ENCODE assay signal across 27 mouse cellular contexts in the genomic region with DNA sequence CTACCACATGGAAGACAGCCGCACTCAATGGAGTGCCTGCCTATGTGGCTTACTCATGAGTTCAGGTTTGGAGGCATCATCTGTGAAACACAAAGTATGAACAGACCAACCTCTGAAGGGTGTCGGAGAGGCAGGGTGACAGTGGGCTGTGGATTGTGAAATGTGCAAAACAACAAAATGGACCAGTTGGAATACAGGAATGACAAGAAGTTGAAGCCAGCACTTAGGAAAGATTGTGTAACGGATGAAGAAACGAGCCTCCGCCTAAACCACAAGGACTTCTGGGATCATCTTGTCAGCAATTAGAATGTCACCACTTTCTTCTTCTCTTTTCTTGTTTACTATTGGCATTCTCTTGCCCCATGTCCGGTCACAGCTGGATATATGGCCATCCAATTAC.
DNase-seq lines count a peak whose midpoint lies in the region; TF ChIP-seq lines count a peak whose summit lies in the region.
"Had no signal": no experiment of that assay in that cellular context is flagged by ENCODE, and none has a peak within 500 bp of the region (broad histone marks: within the 10 kb centered on the region; RNA-seq: fewer than 3 reads in every experiment).

No protein-coding gene starts in this region.

- H3K27me3 ChIP-seq in small intestine, adult 2 months (ENCODE audit: control insufficient read depth, insufficient read depth, low read length), result no peaks in the 10 kb centered on the region
- H3K27me3 ChIP-seq: embryonic facial prominence, embryonic 13.5 days; forebrain, embryonic 12.5 days; hindbrain, embryonic 15.5 days; kidney, embryonic 15.5 days; limb, embryonic 13.5 days; neural tube, embryonic 13.5 days had no signal

- no peaks in the 10 kb centered on the region for H3K4me1 ChIP-seq in lung, adult 2 months (ENCODE audit: control insufficient read depth, insufficient read depth, low read length)
- no peaks in the 10 kb centered on the region for H3K4me1 ChIP-seq in small intestine, adult 2 months (ENCODE audit: control insufficient read depth, insufficient read depth, insufficient read length, low read length)
- H3K4me1 ChIP-seq: forebrain, embryonic 12.5 days; hindbrain, embryonic 15.5 days; neural tube, embryonic 13.5 days had no signal

- peak overlapping the region; percentile 10; the same call in 1 of the 2 replicates for H3K27ac ChIP-seq in small intestine, adult 2 months (ENCODE audit: insufficient read depth, low read depth, low read length)
- H3K27ac ChIP-seq: embryonic facial prominence, embryonic 13.5 days; forebrain, embryonic 12.5 days; hindbrain, embryonic 15.5 days; kidney, embryonic 15.5 days; layer of hippocampus, adult 2 months; limb, embryonic 13.5 days; neural tube, embryonic 13.5 days had no signal

- no peaks in the 10 kb centered on the region for H3K36me3 ChIP-seq in small intestine, adult 2 months (ENCODE audit: control insufficient read depth, insufficient read depth, low read length)
- H3K36me3 ChIP-seq: embryonic facial prominence, embryonic 13.5 days; forebrain, embryonic 12.5 days; hindbrain, embryonic 15.5 days; kidney, embryonic 15.5 days; limb, embryonic 13.5 days; neural tube, embryonic 13.5 days had no signal

- 77% methylated on average over 6 of the region's 6 CpGs for WGBS in lung, adult 2 months
- 85% methylated on average over 6 of the region's 6 CpGs for WGBS in small intestine, adult 2 months

- H3K4me3 ChIP-seq in lung, adult 2 months (replicated peaks; ENCODE audit: extremely low read depth, low read depth, low read length), result no peak overlapping the region
- no peak overlapping the region for H3K4me3 ChIP-seq in small intestine, adult 2 months (ENCODE audit: low read depth, low read length)
- H3K4me3 ChIP-seq: embryonic facial prominence, embryonic 13.5 days; forebrain, embryonic 12.5 days; hindbrain, embryonic 15.5 days; kidney, embryonic 15.5 days; layer of hippocampus, adult 2 months; limb, embryonic 13.5 days; neural tube, embryonic 13.5 days had no signal

- no peak for TF ChIP-seq POLR2A in lung, adult 2 months (IDR thresholded peaks at IDR 0.05; ENCODE audit: borderline replicate concordance, extremely low read depth, low read depth, low read length)
- TF ChIP-seq POLR2A in small intestine, adult 2 months (IDR thresholded peaks at IDR 0.05; ENCODE audit: low read depth, low read length), result no peak

- DNase-seq in heart, adult 11 months, result peak; percentile 94
- no peak for DNase-seq in heart, postnatal 25 days (ENCODE audit: low spot score)
- peak; percentile 36 for DNase-seq in lung, postnatal 36 days
- no peak for DNase-seq in lung, adult 2 months
- DNase-seq in adipocyte (ENCODE audit: low spot score), result peak; percentile 6
- no peak for DNase-seq in embryo, embryonic 9.5 days (ENCODE audit: extremely low spot score)
- DNase-seq in ovary, postnatal 14 days (ENCODE audit: low spot score), result no peak
- DNase-seq: adrenal gland, postnatal 25 days; B cell, adult 2 months; cerebellum, adult 11-12 months; cerebellum, adult 9-11 months; embryo, embryonic 11 days; forebrain, postnatal 0 days; gastrocnemius, postnatal 36 days; kidney, adult 18-20 months; kidney, postnatal 36 days; spleen, adult 18-20 months; thymus, adult 18-20 months; thymus, postnatal 25 days had no signal

- no peak for TF ChIP-seq CTCF in lung, adult 2 months (IDR thresholded peaks at IDR 0.05; ENCODE audit: insufficient read depth, low read length)
- TF ChIP-seq CTCF in small intestine, adult 2 months (IDR thresholded peaks at IDR 0.05; ENCODE audit: extremely low read depth, insufficient read length, insufficient replicate concordance, low read depth, low read length), result no peak

- intact Hi-C loops in heart, postnatal 25 days (cut with DNase I), result no loop called here

Comparison
In these comparisons a context has a peak if more than half of its experiments do, and no peak if none do; other contexts are left out.
1. DNase-seq: peak in heart, adult 11 months (single experiment), lung, postnatal 36 days (single experiment) and adipocyte (single experiment); none in heart, postnatal 25 days (single experiment), lung, adult 2 months (single experiment), embryo, embryonic 9.5 days (single experiment) and ovary, postnatal 14 days (single experiment).